Mouse (Mus musculus): Measurements from ENCODE around the gene Cmya5.

Cmya5 gene

DNA sequence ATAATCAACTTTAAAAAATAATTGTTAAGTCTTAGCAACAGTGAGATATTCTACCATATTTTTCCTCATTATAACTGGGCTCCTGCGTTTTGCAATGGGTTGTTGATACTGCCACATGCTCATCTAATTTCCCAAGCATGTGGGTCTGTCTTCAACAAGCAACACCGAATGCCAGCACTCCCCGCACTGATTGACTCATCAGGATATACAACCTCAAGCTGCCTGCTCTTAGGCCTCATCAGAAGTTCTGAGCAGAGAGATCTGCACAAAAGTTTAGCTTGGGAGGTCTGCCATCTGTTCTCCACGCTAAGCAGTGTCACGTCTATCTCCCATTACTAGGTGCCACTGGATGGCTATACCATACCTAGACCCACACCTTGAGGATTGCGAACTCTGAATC is 76.2 kb downstream of the Cmya5 start:
- TF ChIP-seq CTCF (conservative IDR thresholded peaks at IDR 0.05; ENCODE audit: low read length) (no peak), NANOG (IDR thresholded peaks at IDR 0.05; ENCODE audit: borderline replicate concordance, low read length) (no peak), POU5F1 (IDR thresholded peaks at IDR 0.05; ENCODE audit: borderline replicate concordance, low read length) (no peak)
- peaks cover 13% of the 10 kb centered on the region; the same call in 1 of the 2 replicates for H3K4me1 ChIP-seq (replicated peaks; ENCODE audit: low read depth, low read length)
- no peak overlapping the region for H3K4me3 ChIP-seq (replicated peaks; ENCODE audit: low read length)
- H3K36me3 ChIP-seq (ENCODE audit: insufficient read depth, low read length): no peaks in the 10 kb centered on the region
- peaks cover 7% of the 10 kb centered on the region for H3K9me3 ChIP-seq (ENCODE audit: low read length)
- peaks cover 2% of the 10 kb centered on the region; the same call in 1 of the 2 replicates for H3K27me3 ChIP-seq (ENCODE audit: insufficient read depth, low read length)

DNA sequence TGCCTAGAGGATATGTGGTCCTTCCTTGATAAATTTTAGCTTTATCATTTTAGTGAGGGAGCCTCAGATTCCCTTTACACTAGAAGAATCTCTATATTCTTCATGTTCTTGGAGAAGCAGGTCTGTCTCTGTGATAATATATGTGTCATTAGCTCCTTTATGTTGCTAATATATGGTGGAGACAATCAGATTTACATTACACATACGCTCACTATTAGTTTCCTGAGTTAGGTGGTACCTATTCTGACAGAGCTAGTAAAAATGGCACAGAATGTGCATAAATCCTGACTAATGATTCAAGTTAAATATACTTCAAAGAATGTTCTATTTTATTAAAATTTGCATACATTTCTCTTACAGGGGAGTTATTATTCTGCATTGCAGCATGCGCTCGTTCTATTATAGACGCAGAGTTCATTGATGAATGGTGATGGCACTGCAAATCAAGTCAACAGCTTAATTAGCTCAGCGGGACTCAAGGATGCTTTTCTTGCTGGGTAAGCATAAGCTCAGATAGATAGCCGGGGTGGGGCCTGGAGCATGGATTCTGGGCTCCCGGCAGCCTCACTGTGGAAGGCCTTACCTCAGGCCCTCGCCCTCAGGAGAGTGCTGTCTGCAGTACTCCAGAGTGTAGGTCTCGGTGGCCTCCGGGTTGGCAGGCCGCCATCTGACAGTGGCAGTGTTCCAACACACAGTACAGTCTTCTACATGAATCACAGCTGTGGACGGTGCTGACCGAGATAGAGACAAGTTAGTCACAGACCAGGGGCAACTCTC is 81.5 kb downstream of the Cmya5 start:
- TF ChIP-seq CTCF (conservative IDR thresholded peaks at IDR 0.05; ENCODE audit: low read length) (no peak), NANOG (IDR thresholded peaks at IDR 0.05; ENCODE audit: borderline replicate concordance, low read length) (no peak), POU5F1 (IDR thresholded peaks at IDR 0.05; ENCODE audit: borderline replicate concordance, low read length) (no peak)
- Histone ChIP-seq H3K9me3 (ENCODE audit: low read length) (peaks cover 7% of the 10 kb centered on the region), H3K36me3 (ENCODE audit: insufficient read depth, low read length) (no peaks in the 10 kb centered on the region), H3K27me3 (ENCODE audit: insufficient read depth, low read length) (no peaks in the 10 kb centered on the region), H3K4me3 (replicated peaks; ENCODE audit: low read length) (no peak overlapping the region), H3K4me1 (replicated peaks; ENCODE audit: low read depth, low read length) (no peaks in the 10 kb centered on the region)

DNA sequence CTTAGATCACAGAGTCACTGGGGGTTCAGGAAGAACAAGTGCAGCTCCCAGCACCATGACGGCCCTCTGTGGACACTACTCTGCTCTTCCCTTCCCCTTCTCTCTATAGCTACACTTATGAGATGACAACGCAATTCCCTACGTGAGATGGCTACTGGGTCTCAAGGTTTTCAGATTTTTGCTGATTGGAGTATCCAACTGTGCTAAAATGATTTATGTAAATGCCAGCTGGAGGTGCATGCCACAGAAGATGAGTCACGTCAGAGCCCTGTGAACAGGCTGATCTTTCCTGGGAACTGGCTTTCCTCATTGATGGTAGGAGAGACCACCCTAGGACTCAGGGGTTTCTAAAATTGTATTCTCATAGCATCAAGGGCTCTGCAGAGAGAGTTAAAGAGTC is 83.2 kb downstream of the Cmya5 start:
- TF ChIP-seq POU5F1 (IDR thresholded peaks at IDR 0.05; ENCODE audit: borderline replicate concordance, low read length): no peak
- no peak for TF ChIP-seq NANOG (IDR thresholded peaks at IDR 0.05; ENCODE audit: borderline replicate concordance, low read length)
- no peak for TF ChIP-seq CTCF (conservative IDR thresholded peaks at IDR 0.05; ENCODE audit: low read length)
- no peaks in the 10 kb centered on the region for H3K27me3 ChIP-seq (ENCODE audit: insufficient read depth, low read length)
- H3K4me1 ChIP-seq (replicated peaks; ENCODE audit: low read depth, low read length): no peaks in the 10 kb centered on the region
- H3K36me3 ChIP-seq (ENCODE audit: insufficient read depth, low read length): no peaks in the 10 kb centered on the region
- H3K4me3 ChIP-seq (replicated peaks; ENCODE audit: low read length): no peak overlapping the region
- no peaks in the 10 kb centered on the region for H3K9me3 ChIP-seq (ENCODE audit: low read length)

DNA sequence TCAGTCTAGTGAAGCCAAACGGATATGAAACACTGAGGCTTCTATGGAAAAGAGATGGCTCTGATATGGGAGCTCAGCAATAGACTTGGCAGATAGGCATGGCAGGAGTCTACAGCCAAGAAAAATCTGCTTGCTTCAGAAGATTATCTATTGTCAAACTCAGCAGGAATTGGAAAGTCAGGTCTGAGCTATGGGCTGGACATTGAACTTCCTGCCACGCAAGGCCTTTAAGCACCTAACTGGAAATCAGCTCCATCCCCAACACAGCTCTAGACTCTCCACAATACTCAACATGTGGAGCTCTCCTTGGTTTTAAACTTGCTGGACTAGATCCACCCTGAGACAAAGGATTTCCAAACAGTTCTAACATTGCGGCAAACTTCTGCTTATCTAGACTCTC is 84.1 kb downstream of the Cmya5 start:
- no peaks in the 10 kb centered on the region for H3K9me3 ChIP-seq (ENCODE audit: low read length)
- no peak overlapping the region for H3K4me3 ChIP-seq (replicated peaks; ENCODE audit: low read length)
- TF ChIP-seq POU5F1 (IDR thresholded peaks at IDR 0.05; ENCODE audit: borderline replicate concordance, low read length) (no peak), NANOG (IDR thresholded peaks at IDR 0.05; ENCODE audit: borderline replicate concordance, low read length) (no peak), CTCF (conservative IDR thresholded peaks at IDR 0.05; ENCODE audit: low read length) (no peak)
- no peaks in the 10 kb centered on the region for H3K4me1 ChIP-seq (replicated peaks; ENCODE audit: low read depth, low read length)
- no peaks in the 10 kb centered on the region for H3K36me3 ChIP-seq (ENCODE audit: insufficient read depth, low read length)
- H3K27me3 ChIP-seq (ENCODE audit: insufficient read depth, low read length): no peaks in the 10 kb centered on the region

DNA sequence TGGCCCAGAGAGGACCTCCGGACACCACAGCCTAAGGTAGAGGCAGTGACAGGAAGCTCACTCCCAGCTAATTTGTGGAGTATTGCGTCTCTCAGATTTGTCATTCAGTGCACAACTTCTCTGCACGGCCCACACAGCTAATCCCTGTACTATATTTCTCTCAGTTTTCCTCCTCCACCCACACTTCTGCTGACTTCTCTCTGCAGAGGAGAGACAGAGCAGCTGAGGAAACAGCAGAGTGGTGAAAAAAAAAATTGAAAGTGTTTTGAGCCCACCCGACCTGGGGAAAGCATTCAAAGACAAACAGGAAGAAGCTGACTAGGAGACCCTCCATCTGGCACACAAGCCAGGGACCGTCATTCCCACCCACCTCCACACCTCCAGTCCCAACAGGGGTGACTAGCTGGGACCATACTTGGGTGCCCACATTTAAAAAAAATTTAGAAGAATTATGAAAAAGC is 85.9 kb downstream of the Cmya5 start:
- Histone ChIP-seq H3K4me1 (replicated peaks; ENCODE audit: low read depth, low read length) (no peaks in the 10 kb centered on the region), H3K36me3 (ENCODE audit: insufficient read depth, low read length) (no peaks in the 10 kb centered on the region), H3K9me3 (ENCODE audit: low read length) (no peaks in the 10 kb centered on the region), H3K27me3 (ENCODE audit: insufficient read depth, low read length) (no peaks in the 10 kb centered on the region), H3K4me3 (replicated peaks; ENCODE audit: low read length) (no peak overlapping the region)
- TF ChIP-seq NANOG (IDR thresholded peaks at IDR 0.05; ENCODE audit: borderline replicate concordance, low read length) (no peak), POU5F1 (IDR thresholded peaks at IDR 0.05; ENCODE audit: borderline replicate concordance, low read length) (no peak), CTCF (conservative IDR thresholded peaks at IDR 0.05; ENCODE audit: low read length) (no peak)

DNA sequence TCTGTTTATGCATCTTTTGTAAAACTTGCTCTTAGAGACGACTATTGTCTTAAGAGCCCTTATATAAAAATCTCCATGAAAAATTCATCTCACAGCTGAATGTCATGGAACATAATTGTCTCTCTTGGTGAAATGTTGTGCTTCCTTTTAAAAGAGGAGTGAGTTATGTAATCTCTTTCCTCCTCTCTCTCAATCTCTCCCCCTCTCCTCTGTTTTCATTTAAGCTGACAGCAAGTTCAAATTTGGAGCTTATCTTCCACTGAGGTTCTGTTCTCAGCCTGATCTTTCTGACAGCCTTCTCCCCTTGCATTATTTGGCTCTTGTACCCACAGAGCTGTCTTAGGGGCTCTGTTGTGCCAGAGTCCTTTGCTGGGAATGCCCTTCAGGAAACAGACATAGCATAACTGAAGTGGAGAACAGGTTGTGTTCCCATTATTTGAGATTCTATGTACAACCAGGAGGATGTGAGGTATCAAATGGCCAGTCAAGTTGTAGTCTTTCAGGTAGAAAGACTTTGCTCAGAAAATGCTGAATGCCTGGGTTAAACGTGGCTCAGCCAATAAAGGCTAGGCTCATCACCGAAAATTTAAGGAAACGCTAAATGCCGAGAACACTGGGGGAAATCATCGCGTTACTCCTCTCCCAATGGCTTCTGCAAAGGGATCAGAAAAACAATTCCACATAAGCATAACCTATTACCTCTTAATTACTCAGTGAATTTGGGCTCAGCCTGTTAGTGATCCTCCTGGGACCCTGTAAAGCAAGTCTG is 86.8 kb downstream of the Cmya5 start:
- Histone ChIP-seq H3K4me3 (replicated peaks; ENCODE audit: low read length) (no peak overlapping the region), H3K4me1 (replicated peaks; ENCODE audit: low read depth, low read length) (no peaks in the 10 kb centered on the region), H3K36me3 (ENCODE audit: insufficient read depth, low read length) (no peaks in the 10 kb centered on the region), H3K9me3 (ENCODE audit: low read length) (no peaks in the 10 kb centered on the region), H3K27me3 (ENCODE audit: insufficient read depth, low read length) (no peaks in the 10 kb centered on the region)
- TF ChIP-seq POU5F1 (IDR thresholded peaks at IDR 0.05; ENCODE audit: borderline replicate concordance, low read length): no peak
- TF ChIP-seq NANOG (IDR thresholded peaks at IDR 0.05; ENCODE audit: borderline replicate concordance, low read length): no peak
- no peak for TF ChIP-seq CTCF (conservative IDR thresholded peaks at IDR 0.05; ENCODE audit: low read length)

DNA sequence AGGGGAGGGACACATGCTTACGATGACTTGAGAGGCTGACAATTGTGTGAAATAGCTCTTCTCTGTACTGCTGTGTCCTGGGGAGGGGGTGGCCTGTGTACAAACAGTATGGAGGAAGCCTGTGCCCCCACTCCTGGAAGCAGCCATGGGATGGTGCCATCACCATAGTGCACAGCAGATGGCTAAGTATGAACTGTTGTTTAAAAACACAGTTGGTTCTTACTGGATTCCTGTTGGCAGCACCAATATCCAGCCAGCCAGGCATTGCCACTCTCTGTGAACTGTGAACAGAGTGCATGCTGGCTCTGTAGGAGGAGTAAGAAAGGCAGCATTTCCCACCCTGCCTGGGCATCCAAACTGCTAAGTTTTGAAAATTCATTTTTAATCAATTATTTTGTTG is 88.4 kb downstream of the Cmya5 start:
- Histone ChIP-seq H3K27me3 (ENCODE audit: insufficient read depth, low read length) (no peaks in the 10 kb centered on the region), H3K36me3 (ENCODE audit: insufficient read depth, low read length) (no peaks in the 10 kb centered on the region), H3K9me3 (ENCODE audit: low read length) (no peaks in the 10 kb centered on the region), H3K4me1 (replicated peaks; ENCODE audit: low read depth, low read length) (no peaks in the 10 kb centered on the region), H3K4me3 (replicated peaks; ENCODE audit: low read length) (no peak overlapping the region)
- no peak for TF ChIP-seq NANOG (IDR thresholded peaks at IDR 0.05; ENCODE audit: borderline replicate concordance, low read length)
- TF ChIP-seq POU5F1 (IDR thresholded peaks at IDR 0.05; ENCODE audit: borderline replicate concordance, low read length): no peak
- no peak for TF ChIP-seq CTCF (conservative IDR thresholded peaks at IDR 0.05; ENCODE audit: low read length)

DNA sequence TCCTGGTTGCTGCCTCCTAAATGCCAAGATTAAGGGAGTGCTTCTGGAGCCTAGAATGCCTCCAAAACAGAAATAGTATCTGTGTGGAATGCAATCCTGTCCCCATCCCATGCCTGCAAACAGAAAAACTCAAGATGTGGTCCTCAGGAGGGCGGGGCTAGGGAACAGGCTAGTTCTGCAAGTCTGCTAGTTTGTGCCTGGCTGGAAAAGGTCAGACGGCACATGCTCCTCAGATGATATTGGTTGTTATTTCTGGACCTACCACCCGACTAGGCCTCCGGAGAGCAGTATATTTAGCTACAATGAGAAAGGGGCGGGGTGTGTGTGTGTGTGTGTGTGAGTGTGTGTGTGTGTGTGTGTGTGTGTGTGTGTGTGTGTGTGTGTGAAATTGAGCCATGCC is 93.0 kb downstream of the Cmya5 start:
- Histone ChIP-seq H3K4me3 (replicated peaks; ENCODE audit: low read length) (no peak overlapping the region), H3K9me3 (ENCODE audit: low read length) (no peaks in the 10 kb centered on the region), H3K27me3 (ENCODE audit: insufficient read depth, low read length) (no peaks in the 10 kb centered on the region), H3K36me3 (ENCODE audit: insufficient read depth, low read length) (no peaks in the 10 kb centered on the region), H3K4me1 (replicated peaks; ENCODE audit: low read depth, low read length) (no peaks in the 10 kb centered on the region)
- TF ChIP-seq NANOG (IDR thresholded peaks at IDR 0.05; ENCODE audit: borderline replicate concordance, low read length): no peak
- TF ChIP-seq POU5F1 (IDR thresholded peaks at IDR 0.05; ENCODE audit: borderline replicate concordance, low read length): no peak
- no peak for TF ChIP-seq CTCF (conservative IDR thresholded peaks at IDR 0.05; ENCODE audit: low read length)
